Mouse (Mus musculus) E14TG2a.4 (cell line): ENCODE data around the gene Gm8764.
"Not testable (repeated sequence)": the region's sequence is repeated elsewhere in the genome, so short reads cannot be mapped to it uniquely, and the experiment has no call there.

Experiments
- CTCF ChIP-seq: conservative IDR thresholded peaks from 2 replicates; pipeline ENCODE4 v1.5.1; 2014; ENCODE audit warnings: low read length
- NANOG ChIP-seq: IDR thresholded peaks from 2 replicates; pipeline ENCODE4 v1.6.1; 2014; ENCODE audit warnings: borderline replicate concordance, low read length, mixed read lengths
- POU5F1 ChIP-seq: IDR thresholded peaks from 2 replicates; pipeline ENCODE4 v1.6.1; 2014; ENCODE audit warnings: low read length, borderline replicate concordance

- TF ChIP-seq CTCF, NANOG, POU5F1: not testable (repeated sequence)
Measured at GRCm38 (mm10) chr10:104176724-104177123, 16.9 kb downstream of the Gm8764 start, which contains the start of gene Gm21312.
